Mouse (Mus musculus) gastrocnemius, postnatal 4 days (tissue): ENCODE data around the gene Rbm48. TPM values are rescaled to one million over a fixed set of nuclear protein-coding genes. Genes with fewer than 3 reads are reported as not detected.
A peak's percentile ranks its signal among the peaks of the same experiment; 100 is the strongest.

Experiments
- DNase-seq, 2 experiments: peaks; one replicate each; pipeline ENCODE4 v3.0.0; 2021 to 2022; ENCODE audit warnings: low spot score in 2 of 2, mixed read lengths in 2 of 2
- total RNA-seq, 2 experiments: library from RNA; stranded (reverse); gene quantifications; 2 replicates each; pipeline ENCODE4 v1.2.3; 2021

Gene Rbm48
- total RNA-seq, 2 experiments from 2014 or later: 7.4 to 7.6 TPM

DNA sequence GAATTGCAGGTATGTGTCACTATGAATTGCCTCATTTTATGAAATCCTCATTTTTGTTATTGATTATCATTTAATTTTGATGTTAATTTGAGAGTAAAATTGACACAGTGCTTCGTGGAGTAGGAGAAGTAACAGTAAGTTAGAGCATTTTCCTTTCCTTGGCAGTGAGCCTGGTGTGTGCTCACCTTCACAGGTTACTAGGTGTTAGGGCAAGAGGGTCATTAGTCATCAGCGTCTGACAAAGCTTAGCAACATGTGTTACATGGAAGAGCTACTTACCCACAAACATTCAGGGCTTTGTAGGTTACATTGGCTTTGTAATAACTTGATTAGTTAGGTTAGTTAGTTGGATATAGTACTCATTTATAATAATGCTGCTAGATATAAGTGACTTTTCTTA is 42.2 kb downstream of the Rbm48 start:
- DNase-seq: no peak

DNA sequence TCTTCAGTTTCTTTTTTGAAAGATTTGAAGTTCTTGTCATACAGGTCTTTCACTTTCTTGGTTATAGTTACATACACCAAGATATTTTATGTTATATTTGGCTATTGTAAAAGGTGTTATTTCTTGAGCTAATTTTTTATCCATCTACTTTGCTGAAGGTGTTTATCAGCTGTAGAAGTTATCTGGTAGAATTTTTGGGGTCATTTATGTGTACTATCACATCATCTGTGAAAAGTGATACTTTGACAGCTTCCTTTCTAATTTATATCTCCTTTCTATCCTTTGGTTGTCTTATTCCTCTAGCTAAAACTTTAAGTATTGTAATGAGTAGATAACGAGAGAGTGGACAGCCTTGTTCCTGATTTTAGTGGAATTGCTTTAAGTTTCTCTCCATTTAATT is 44.9 kb downstream of the Rbm48 start:
- no peak for DNase-seq

- no peak for DNase-seq
Observed at GRCm38 (mm10) chr5:3546226-3546625, 50.2 kb downstream of the Rbm48 start.

DNA sequence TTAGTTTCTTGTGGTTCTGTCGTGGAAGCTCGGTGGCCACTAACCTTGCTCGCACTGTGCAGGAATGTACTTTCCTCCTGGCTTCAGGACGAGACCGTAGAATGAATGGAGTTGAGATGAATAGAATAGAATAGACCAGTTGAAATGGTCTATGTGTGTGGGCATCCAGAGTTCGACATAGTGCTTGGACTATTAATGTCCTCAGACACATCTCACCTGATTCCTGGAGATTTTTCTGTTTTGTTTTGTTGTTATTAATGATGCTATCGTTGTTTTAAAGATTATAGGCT is 52.0 kb downstream of the Rbm48 start:
- DNase-seq: no peak

GRCm38 (mm10) chr5:3543629-3544479 is 52.5 kb downstream of the Rbm48 start, which contains the start of gene Fam133b:
Fam133b (plus strand) TSS chr5:3543833.
- DNase-seq: peak; percentile 98 to 99

GRCm38 (mm10) chr5:3541871-3542270 is 54.5 kb downstream of the Rbm48 start:
- DNase-seq: no peak

- DNase-seq: no peak
Observed at GRCm38 (mm10) chr5:3538505-3539472, 57.6 kb downstream of the Rbm48 start.

- DNase-seq: no peak
Observed at GRCm38 (mm10) chr5:3536592-3537212, 59.7 kb downstream of the Rbm48 start.

Other genes with a start within 250 kb of the Rbm48 start
- gene Fam133b, start 52.8 kb downstream of the Rbm48 start, total RNA-seq: 10 to 100 TPM; 26.9 to 33.7 TPM
- gene 1700109H08Rik, start 25.0 kb downstream of the Rbm48 start, total RNA-seq: 10 to 100 TPM in 1 of 2 experiments, 1 to 10 TPM in 1; 7.1 to 10.4 TPM
- 10 to 100 TPM; 10.4 to 11.6 TPM for gene Pex1, start 519 bp downstream of the Rbm48 start, total RNA-seq
- gene Tmbim7, start 54.6 kb upstream of the Rbm48 start, total RNA-seq: not detected
- gene Gatad1, start 60.6 kb upstream of the Rbm48 start, total RNA-seq: 10 to 100 TPM; 80.8 to 99.8 TPM
- 10 to 100 TPM; 33.9 to 34.9 TPM for gene Ankib1, start 206.3 kb upstream of the Rbm48 start, total RNA-seq
- gene Krit1, start 206.6 kb upstream of the Rbm48 start, total RNA-seq: 10 to 100 TPM; 26.1 to 34.0 TPM
- gene Lrrd1, start 248.6 kb upstream of the Rbm48 start, total RNA-seq: not detected